Mouse (Mus musculus) midbrain, embryonic 13.5 days (tissue): ENCODE results near the gene Saxo1. TPM values are rescaled to one million over a fixed set of nuclear protein-coding genes. Genes with fewer than 3 reads are reported as not detected.

ENCODE experiments used
- ATAC-seq: fragments of 200-750 bp; cut with Nextera tagmentation; 2 replicates; pipeline ENCODE4 v1.8.0; 2017; ENCODE audit warnings: mild to moderate bottlenecking, moderate TSS enrichment, moderate library complexity
- H3K27ac ChIP-seq: fragments of 300-500 bp; sonication (generic); 2 replicates; pipeline ENCODE4 v1.5.1; 2015; ENCODE audit warnings: inconsistent platforms, mild to moderate bottlenecking, moderate library complexity
- H3K27me3 ChIP-seq: fragments of 300-500 bp; sonication (generic); 2 replicates; pipeline ENCODE4 v1.6.1; 2015; ENCODE audit warnings: mild to moderate bottlenecking, inconsistent platforms
- H3K36me3 ChIP-seq: fragments of 300-500 bp; sonication (generic); 2 replicates; pipeline ENCODE4 v1.6.1; 2015; ENCODE audit warnings: mild to moderate bottlenecking, inconsistent platforms
- H3K4me1 ChIP-seq: fragments of 300-500 bp; sonication (generic); replicated peaks from 2 replicates; pipeline ENCODE4 v1.6.1; 2015; ENCODE audit warnings: inconsistent platforms
- H3K4me2 ChIP-seq: fragments of 300-500 bp; sonication (generic); replicated peaks from 2 replicates; pipeline ENCODE4 v1.6.1; 2015; ENCODE audit warnings: moderate library complexity, mild to moderate bottlenecking, inconsistent platforms
- H3K4me3 ChIP-seq: fragments of 300-500 bp; sonication (generic); replicated peaks from 2 replicates; pipeline ENCODE4 v1.5.1; 2015; ENCODE audit warnings: mild to moderate bottlenecking, inconsistent platforms
- H3K9ac ChIP-seq: fragments of 300-500 bp; sonication (generic); replicated peaks from 2 replicates; pipeline ENCODE4 v1.6.1; 2015; ENCODE audit warnings: mild to moderate bottlenecking, inconsistent platforms
- H3K9me3 ChIP-seq: fragments of 300-500 bp; sonication (generic); 2 replicates; pipeline ENCODE4 v1.6.1; 2016; ENCODE audit warnings: mild to moderate bottlenecking, inconsistent platforms
- WGBS: fragments of 180-500 bp; shearing (Covaris S2); methylation state at CpG from one replicate; pipeline ENCODE4 v1.1.7; 2015; 5-methylcytosine and 5-hydroxymethylcytosine counted together
- polyA plus RNA-seq: library from polyadenylated mRNA; unstranded; fragments of >200 nt; fragmentation: Nextera tagmentation; extraction: Ambion mirVana; gene quantifications from 2 replicates; pipeline ENCODE4 v1.2.1, GENCODE M21; 2015

Gene Saxo1
- polyA plus RNA-seq, 1 experiment from 2014 or later, result not detected

GRCm38 (mm10) chr4:86555035-86555707 lies 3.0 kb downstream of the Saxo1 start:
- 28% methylated on average over 6 of the region's 6 CpGs for WGBS
- H3K4me2 ChIP-seq, result no peak overlapping the region
- ATAC-seq, result peak; percentile 82

GRCm38 (mm10) chr4:86548332-86548731 lies 9.8 kb downstream of the Saxo1 start:
- no peaks in the 10 kb centered on the region for H3K4me1 ChIP-seq
- no peak overlapping the region for H3K4me2 ChIP-seq
- no peak overlapping the region for H3K9ac ChIP-seq
- H3K27ac ChIP-seq, result no peak overlapping the region
- H3K36me3 ChIP-seq, result no peaks in the 10 kb centered on the region
- 87% methylated on average over 9 of the region's 9 CpGs for WGBS
- no peaks in the 10 kb centered on the region for H3K9me3 ChIP-seq
- H3K27me3 ChIP-seq, result no peaks in the 10 kb centered on the region
- H3K4me3 ChIP-seq, result no peak overlapping the region
- no peak for ATAC-seq

More at GRCm38 (mm10) chr4:86555035-86555707, 3.0 kb downstream of the Saxo1 start:
- no peaks in the 10 kb centered on the region for H3K36me3 ChIP-seq
- no peak overlapping the region for H3K4me3 ChIP-seq
- H3K9ac ChIP-seq, result no peak overlapping the region
- H3K4me1 ChIP-seq, result no peaks in the 10 kb centered on the region
- H3K9me3 ChIP-seq, result no peaks in the 10 kb centered on the region
- H3K27me3 ChIP-seq, result no peaks in the 10 kb centered on the region
- no peak overlapping the region for H3K27ac ChIP-seq

- Histone ChIP-seq H3K9ac (no peak overlapping the region), H3K4me2 (no peak overlapping the region), H3K9me3 (no peaks in the 10 kb centered on the region), H3K27ac (no peak overlapping the region), H3K4me1 (no peaks in the 10 kb centered on the region), H3K27me3 (no peaks in the 10 kb centered on the region), H3K36me3 (no peaks in the 10 kb centered on the region), H3K4me3 (no peak overlapping the region)
- 65% methylated on average over 5 of the region's 5 CpGs for WGBS
- 0 out of 2 replicates have a peak, but pooled peaks have one; percentile 34 for ATAC-seq
These were observed 12.5 kb downstream of the Saxo1 start for GRCm38 (mm10) chr4:86545615-86546014.

- no peak overlapping the region for H3K27ac ChIP-seq
These were observed 14.1 kb downstream of the Saxo1 start for GRCm38 (mm10) chr4:86543999-86544398.

GRCm38 (mm10) chr4:86541573-86541972 lies 16.6 kb downstream of the Saxo1 start:
- no peaks in the 10 kb centered on the region for H3K36me3 ChIP-seq
- H3K9me3 ChIP-seq, result no peaks in the 10 kb centered on the region
- H3K4me1 ChIP-seq, result no peaks in the 10 kb centered on the region
- H3K27ac ChIP-seq, result no peak overlapping the region
- no peaks in the 10 kb centered on the region for H3K27me3 ChIP-seq
- 81% methylated on average over 1 of the region's 1 CpGs for WGBS
- no peak overlapping the region for H3K4me2 ChIP-seq
- no peak for ATAC-seq
- H3K4me3 ChIP-seq, result no peak overlapping the region
- H3K9ac ChIP-seq, result no peak overlapping the region

More at GRCm38 (mm10) chr4:86543999-86544398, 14.1 kb downstream of the Saxo1 start:
- H3K4me3 ChIP-seq, result no peak overlapping the region
- no peaks in the 10 kb centered on the region for H3K36me3 ChIP-seq
- no peaks in the 10 kb centered on the region for H3K4me1 ChIP-seq
- no peak overlapping the region for H3K4me2 ChIP-seq
- no peak overlapping the region for H3K9ac ChIP-seq
- 62% methylated on average over 3 of the region's 3 CpGs for WGBS
- no peaks in the 10 kb centered on the region for H3K27me3 ChIP-seq
- H3K9me3 ChIP-seq, result no peaks in the 10 kb centered on the region
- ATAC-seq, result no peak

DNA sequence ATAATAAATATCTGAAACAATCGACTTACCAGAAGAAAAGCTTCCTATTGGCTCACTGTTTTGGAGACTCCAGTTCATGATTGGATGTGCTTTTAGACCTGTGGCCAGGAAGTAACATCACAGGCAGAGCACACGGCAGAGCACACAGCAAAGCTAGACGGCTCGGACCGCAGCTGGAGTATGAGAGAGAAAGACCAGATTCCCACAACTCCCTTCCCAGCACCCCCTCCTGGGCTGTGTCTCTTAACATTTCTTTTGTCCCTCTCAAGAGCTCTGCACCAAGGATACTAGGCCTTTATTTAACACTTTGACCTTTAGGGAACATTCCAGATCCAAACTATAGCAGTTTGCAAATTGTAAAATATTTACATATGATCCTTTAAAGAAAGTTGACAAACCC lies 19.2 kb downstream of the Saxo1 start:
- Histone ChIP-seq H3K27ac (no peak overlapping the region), H3K9ac (no peak overlapping the region), H3K27me3 (no peaks in the 10 kb centered on the region), H3K4me1 (no peaks in the 10 kb centered on the region), H3K4me3 (no peak overlapping the region), H3K36me3 (no peaks in the 10 kb centered on the region), H3K4me2 (no peak overlapping the region), H3K9me3 (no peaks in the 10 kb centered on the region)
- no peak for ATAC-seq
- 93% methylated on average over 5 of the region's 5 CpGs for WGBS

GRCm38 (mm10) chr4:86537972-86538371 lies 20.2 kb downstream of the Saxo1 start:
- no peak overlapping the region for H3K9ac ChIP-seq
- no peaks in the 10 kb centered on the region for H3K36me3 ChIP-seq
- 48% methylated on average over 4 of the region's 4 CpGs for WGBS
- no peak overlapping the region for H3K27ac ChIP-seq
- no peaks in the 10 kb centered on the region for H3K27me3 ChIP-seq
- H3K4me2 ChIP-seq, result no peak overlapping the region
- H3K9me3 ChIP-seq, result no peaks in the 10 kb centered on the region
- ATAC-seq, result no peak
- no peaks in the 10 kb centered on the region for H3K4me1 ChIP-seq
- H3K4me3 ChIP-seq, result no peak overlapping the region

DNA sequence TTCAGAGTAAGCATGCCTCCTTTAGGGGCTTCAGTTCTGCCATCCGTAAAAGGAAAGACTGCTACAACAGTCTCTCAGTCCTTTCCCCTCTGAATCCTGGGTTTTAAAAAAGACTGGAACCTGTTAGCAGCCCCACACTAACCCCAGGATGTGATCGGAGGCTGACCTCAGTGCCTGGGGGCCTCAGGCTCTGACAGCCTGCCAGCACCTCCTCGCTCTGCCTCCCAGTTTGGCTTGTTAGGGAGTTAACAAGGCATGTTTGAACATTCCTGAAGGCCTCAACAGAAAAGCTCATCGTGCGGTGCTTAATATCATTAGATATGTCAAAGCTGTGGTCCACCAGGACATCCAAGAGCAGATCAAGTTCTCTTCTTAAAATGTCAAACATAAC lies 24.0 kb downstream of the Saxo1 start:
- no peaks in the 10 kb centered on the region for H3K9me3 ChIP-seq
- no peaks in the 10 kb centered on the region for H3K4me1 ChIP-seq
- no peak overlapping the region for H3K4me2 ChIP-seq
- no peak overlapping the region for H3K4me3 ChIP-seq
- H3K27ac ChIP-seq, result no peak overlapping the region
- 74% methylated on average over 5 of the region's 5 CpGs for WGBS
- no peak for ATAC-seq
- H3K27me3 ChIP-seq, result no peaks in the 10 kb centered on the region
- no peak overlapping the region for H3K9ac ChIP-seq
- no peaks in the 10 kb centered on the region for H3K36me3 ChIP-seq

GRCm38 (mm10) chr4:86533406-86534090 lies 24.6 kb downstream of the Saxo1 start:
- H3K9me3 ChIP-seq, result no peaks in the 10 kb centered on the region
- no peaks in the 10 kb centered on the region for H3K27me3 ChIP-seq
- WGBS, result 92% methylated on average over 8 of the region's 8 CpGs
- no peaks in the 10 kb centered on the region for H3K4me1 ChIP-seq
- H3K4me3 ChIP-seq, result no peak overlapping the region
- no peaks in the 10 kb centered on the region for H3K36me3 ChIP-seq
- H3K27ac ChIP-seq, result no peak overlapping the region
- H3K9ac ChIP-seq, result no peak overlapping the region
- no peak for ATAC-seq
- no peak overlapping the region for H3K4me2 ChIP-seq

GRCm38 (mm10) chr4:86529161-86529560 lies 29.0 kb downstream of the Saxo1 start:
- no peak overlapping the region for H3K4me2 ChIP-seq
- H3K9ac ChIP-seq, result no peak overlapping the region
- H3K27me3 ChIP-seq, result no peaks in the 10 kb centered on the region
- no peaks in the 10 kb centered on the region for H3K36me3 ChIP-seq
- ATAC-seq, result no peak
- 76% methylated on average over 6 of the region's 6 CpGs for WGBS
- H3K4me3 ChIP-seq, result no peak overlapping the region
- no peaks in the 10 kb centered on the region for H3K9me3 ChIP-seq
- no peak overlapping the region for H3K27ac ChIP-seq
- no peaks in the 10 kb centered on the region for H3K4me1 ChIP-seq

- H3K4me2 ChIP-seq, result no peak overlapping the region
- 83% methylated on average over 11 of the region's 11 CpGs for WGBS
- no peak overlapping the region for H3K27ac ChIP-seq
- no peak overlapping the region for H3K4me3 ChIP-seq
- ATAC-seq, result no peak
- no peak overlapping the region for H3K9ac ChIP-seq
- no peaks in the 10 kb centered on the region for H3K4me1 ChIP-seq
- no peaks in the 10 kb centered on the region for H3K9me3 ChIP-seq
- no peaks in the 10 kb centered on the region for H3K27me3 ChIP-seq
- H3K36me3 ChIP-seq, result no peaks in the 10 kb centered on the region
These were observed 30.7 kb downstream of the Saxo1 start for GRCm38 (mm10) chr4:86527162-86528136.

- 90% methylated on average over 1 of the region's 1 CpGs for WGBS
- Histone ChIP-seq H3K27ac (no peak overlapping the region), H3K27me3 (no peaks in the 10 kb centered on the region), H3K9ac (no peak overlapping the region), H3K4me2 (no peak overlapping the region), H3K4me1 (no peaks in the 10 kb centered on the region), H3K9me3 (no peaks in the 10 kb centered on the region), H3K36me3 (no peaks in the 10 kb centered on the region), H3K4me3 (no peak overlapping the region)
- ATAC-seq, result no peak
These were observed 33.6 kb downstream of the Saxo1 start for GRCm38 (mm10) chr4:86524483-86524882.
